Mouse (Mus musculus): ENCODE measurements at regions not wholly inside any gene's neighbourhood (a gene's known extent, or its start where the extent isn't known, plus 50 kb on each side); places are given as distances from the start of the nearest gene placed in this dataset. TPM values are rescaled to one million over a fixed set of nuclear protein-coding genes. Genes with fewer than 3 reads are reported as not detected.
A peak's percentile ranks its signal among the peaks of the same experiment; 100 is the strongest.

- Histone ChIP-seq H3K9ac (ENCODE audit: low read length) (no peak overlapping the region), H3K4me1 (ENCODE audit: control insufficient read depth, insufficient read depth, low read length) (no peaks in the 10 kb centered on the region), H3K9me3 (replicated peaks; ENCODE audit: control insufficient read depth, low read length) (no peaks in the 10 kb centered on the region), H3K36me3 (ENCODE audit: control insufficient read depth, insufficient read depth, low read length) (no peaks in the 10 kb centered on the region), H3K4me3 (ENCODE audit: low read depth, low read length) (no peak overlapping the region), H3K27me3 (replicated peaks; ENCODE audit: control insufficient read depth, insufficient read depth, low read length) (no peaks in the 10 kb centered on the region), H3K4me2 (ENCODE audit: low read length) (no peak overlapping the region), H3K27ac (ENCODE audit: low read depth, low read length) (no peak overlapping the region)
- ATAC-seq, result no peak
- DNase-seq (ENCODE audit: low spot score), result no peak
- WGBS, result 87% methylated on average over 6 of the region's 6 CpGs
Observed at GRCm38 (mm10) chr1:12620825-12621224, 1206.9 kb downstream of the A830018L16Rik start.

- H3K4me2 ChIP-seq (ENCODE audit: low read length), result no peak overlapping the region
- H3K27ac ChIP-seq (ENCODE audit: low read depth, low read length), result no peak overlapping the region
- no peaks in the 10 kb centered on the region for H3K4me1 ChIP-seq (ENCODE audit: control insufficient read depth, insufficient read depth, low read length)
- H3K9ac ChIP-seq (ENCODE audit: low read length), result no peak overlapping the region
- H3K27me3 ChIP-seq (replicated peaks; ENCODE audit: control insufficient read depth, insufficient read depth, low read length), result no peaks in the 10 kb centered on the region
- DNase-seq (ENCODE audit: low spot score) (no peak), ATAC-seq (no peak)
- H3K9me3 ChIP-seq (replicated peaks; ENCODE audit: control insufficient read depth, low read length), result no peaks in the 10 kb centered on the region
- 96% methylated on average over 4 of the region's 4 CpGs for WGBS
- H3K4me3 ChIP-seq (ENCODE audit: low read depth, low read length), result no peak overlapping the region
- H3K36me3 ChIP-seq (ENCODE audit: control insufficient read depth, insufficient read depth, low read length), result no peaks in the 10 kb centered on the region
Observed at GRCm38 (mm10) chr1:12623158-12623557, 1209.3 kb downstream of the A830018L16Rik start.

GRCm38 (mm10) chr1:12633049-12633448, 1219.1 kb downstream of the A830018L16Rik start:
- Histone ChIP-seq H3K4me3 (ENCODE audit: low read depth, low read length) (no peak overlapping the region), H3K9ac (ENCODE audit: low read length) (no peak overlapping the region), H3K27me3 (replicated peaks; ENCODE audit: control insufficient read depth, insufficient read depth, low read length) (no peaks in the 10 kb centered on the region), H3K9me3 (replicated peaks; ENCODE audit: control insufficient read depth, low read length) (no peaks in the 10 kb centered on the region), H3K27ac (ENCODE audit: low read depth, low read length) (no peak overlapping the region), H3K36me3 (ENCODE audit: control insufficient read depth, insufficient read depth, low read length) (no peaks in the 10 kb centered on the region), H3K4me1 (ENCODE audit: control insufficient read depth, insufficient read depth, low read length) (peaks cover 3% of the 10 kb centered on the region; the same call in 1 of the 2 replicates), H3K4me2 (ENCODE audit: low read length) (no peak overlapping the region)
- DNase-seq (ENCODE audit: low spot score) (no peak), ATAC-seq (no peak)
- WGBS, result 93% methylated on average over 3 of the region's 3 CpGs

GRCm38 (mm10) chr1:12636326-12637147, 1222.6 kb downstream of the A830018L16Rik start:
- Histone ChIP-seq H3K27ac (ENCODE audit: low read depth, low read length) (no peak overlapping the region), H3K9me3 (replicated peaks; ENCODE audit: control insufficient read depth, low read length) (no peaks in the 10 kb centered on the region), H3K9ac (ENCODE audit: low read length) (no peak overlapping the region), H3K4me3 (ENCODE audit: low read depth, low read length) (no peak overlapping the region), H3K36me3 (ENCODE audit: control insufficient read depth, insufficient read depth, low read length) (no peaks in the 10 kb centered on the region), H3K4me2 (ENCODE audit: low read length) (no peak overlapping the region), H3K4me1 (ENCODE audit: control insufficient read depth, insufficient read depth, low read length) (peaks cover 3% of the 10 kb centered on the region; the same call in 1 of the 2 replicates), H3K27me3 (replicated peaks; ENCODE audit: control insufficient read depth, insufficient read depth, low read length) (no peaks in the 10 kb centered on the region)
- peak; percentile 70; the same call in 1 of the 2 replicates for ATAC-seq
- 13% methylated on average over 9 of the region's 9 CpGs for WGBS
- DNase-seq (ENCODE audit: low spot score), result peak; percentile 49

GRCm38 (mm10) chr1:12640983-12641382, 1227.1 kb downstream of the A830018L16Rik start:
- H3K4me2 ChIP-seq (ENCODE audit: low read length), result no peak overlapping the region
- H3K9me3 ChIP-seq (replicated peaks; ENCODE audit: control insufficient read depth, low read length), result no peaks in the 10 kb centered on the region
- H3K27ac ChIP-seq (ENCODE audit: low read depth, low read length), result no peak overlapping the region
- H3K36me3 ChIP-seq (ENCODE audit: control insufficient read depth, insufficient read depth, low read length), result no peaks in the 10 kb centered on the region
- WGBS, result 55% methylated on average over 4 of the region's 4 CpGs
- H3K27me3 ChIP-seq (replicated peaks; ENCODE audit: control insufficient read depth, insufficient read depth, low read length), result no peaks in the 10 kb centered on the region
- no peak overlapping the region for H3K9ac ChIP-seq (ENCODE audit: low read length)
- H3K4me1 ChIP-seq (ENCODE audit: control insufficient read depth, insufficient read depth, low read length), result peaks cover 3% of the 10 kb centered on the region; the same call in 1 of the 2 replicates
- no peak for ATAC-seq
- peak; percentile 52 for DNase-seq (ENCODE audit: low spot score)
- H3K4me3 ChIP-seq (ENCODE audit: low read depth, low read length), result no peak overlapping the region

Small RNA genes lying in the stretch of these regions (microRNA-seq; reads per million reads assigned to microRNA genes)
- not detected for gene Mir6341
